Mouse (Mus musculus) limb, embryonic 13.5 days (tissue): ENCODE measurements around the gene Fcrl6. TPM values are rescaled to one million over a fixed set of nuclear protein-coding genes. Genes with fewer than 3 reads are reported as not detected.

Experiments used
- ATAC-seq: fragments of 200-750 bp; cut with Nextera tagmentation; 2 replicates; pipeline ENCODE4 v1.8.0; 2017; ENCODE audit warnings: low read depth, moderate number of reproducible peaks, moderate TSS enrichment; ENCODE audit not compliant: low FRiP score
- H3K27ac ChIP-seq: fragments of 300-500 bp; sonication (generic); 2 replicates; pipeline ENCODE4 v1.5.1; 2015; ENCODE audit warnings: inconsistent platforms, mild to moderate bottlenecking, moderate library complexity
- H3K27me3 ChIP-seq: fragments of 300-500 bp; sonication (generic); 2 replicates; pipeline ENCODE4 v1.6.1; 2015; ENCODE audit warnings: mild to moderate bottlenecking, inconsistent platforms
- H3K36me3 ChIP-seq: fragments of 300-500 bp; sonication (generic); 2 replicates; pipeline ENCODE4 v1.6.1; 2015; ENCODE audit warnings: inconsistent platforms, mild to moderate bottlenecking, moderate library complexity
- H3K4me1 ChIP-seq: fragments of 300-500 bp; sonication (generic); 2 replicates; pipeline ENCODE4 v1.6.1; 2015; ENCODE audit warnings: inconsistent platforms
- H3K4me2 ChIP-seq: fragments of 300-500 bp; sonication (generic); replicated peaks from 2 replicates; pipeline ENCODE4 v1.6.1; 2015; ENCODE audit warnings: inconsistent platforms, mild to moderate bottlenecking, moderate library complexity
- H3K4me3 ChIP-seq: fragments of 300-500 bp; sonication (generic); 2 replicates; pipeline ENCODE4 v1.5.1; 2015; ENCODE audit warnings: moderate library complexity, mild to moderate bottlenecking, inconsistent platforms
- H3K9ac ChIP-seq: fragments of 300-500 bp; sonication (generic); 2 replicates; pipeline ENCODE4 v1.6.1; 2015; ENCODE audit warnings: mild to moderate bottlenecking, inconsistent platforms
- H3K9me3 ChIP-seq: fragments of 300-500 bp; sonication (generic); 2 replicates; pipeline ENCODE4 v1.6.1; 2016; ENCODE audit warnings: inconsistent platforms
- WGBS: fragments of 180-500 bp; shearing (Covaris S2); methylation state at CpG from one replicate; pipeline ENCODE4 v1.1.7; 2015; 5-methylcytosine and 5-hydroxymethylcytosine counted together
- polyA plus RNA-seq: library from polyadenylated mRNA; unstranded; fragments of >200 nt; fragmentation: Nextera tagmentation; extraction: Ambion mirVana; gene quantifications from 2 replicates; pipeline ENCODE4 v1.2.1, GENCODE M21; 2015

Fcrl6 gene
- polyA plus RNA-seq, 1 experiment from 2014 or later, result 1.0 TPM

DNA sequence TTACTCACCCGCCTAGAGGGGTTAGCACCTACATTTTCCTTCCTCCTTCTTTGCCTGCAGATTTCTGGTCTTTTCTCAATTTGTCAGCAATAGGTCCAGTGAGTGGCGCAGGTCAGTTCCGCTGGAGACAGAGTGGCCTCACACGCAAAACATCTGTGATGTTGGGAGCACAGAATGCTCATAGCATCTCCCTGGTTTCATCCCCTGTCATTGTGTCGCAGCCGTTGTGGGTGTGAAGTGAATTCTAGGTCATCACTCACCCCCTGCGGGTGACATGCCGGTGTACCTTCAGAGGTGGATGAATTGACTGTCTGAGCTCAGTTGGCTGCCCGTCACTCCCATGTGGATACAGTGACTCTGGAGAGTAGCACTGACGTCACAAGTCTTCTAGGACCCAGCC is 9.0 kb upstream of the Fcrl6 start:
- Histone ChIP-seq H3K36me3 (no peaks in the 10 kb centered on the region), H3K27ac (no peak overlapping the region), H3K4me3 (no peak overlapping the region), H3K27me3 (peaks cover 3% of the 10 kb centered on the region; the same call in 1 of the 2 replicates), H3K4me1 (no peaks in the 10 kb centered on the region; the same call in 1 of the 2 replicates), H3K9me3 (no peaks in the 10 kb centered on the region), H3K9ac (no peak overlapping the region), H3K4me2 (no peak overlapping the region)
- no peak for ATAC-seq
- 81% methylated on average over 10 of the region's 10 CpGs for WGBS

DNA sequence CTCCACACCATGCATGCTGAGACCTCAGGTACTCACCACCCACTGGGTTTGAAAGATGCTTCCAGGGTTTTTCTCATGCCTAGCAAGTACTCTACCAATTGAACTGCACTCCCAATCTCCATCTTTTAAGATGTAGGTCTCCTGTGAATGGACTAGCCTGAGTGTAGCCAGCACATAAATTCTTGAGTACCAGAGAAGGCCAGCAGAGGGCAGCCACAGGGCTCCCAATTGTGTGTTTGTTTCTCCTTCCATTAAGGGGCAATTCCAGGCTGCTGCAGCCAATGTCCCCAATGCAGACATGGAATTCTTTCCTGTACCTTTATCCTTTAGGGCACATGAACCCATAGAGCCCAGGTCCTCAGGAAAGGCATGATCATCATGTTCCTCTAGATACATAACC is 7.9 kb downstream of the Fcrl6 start:
- Histone ChIP-seq H3K9me3 (no peaks in the 10 kb centered on the region), H3K4me3 (no peak overlapping the region), H3K27ac (no peak overlapping the region), H3K4me1 (no peaks in the 10 kb centered on the region), H3K27me3 (no peaks in the 10 kb centered on the region), H3K4me2 (no peak overlapping the region), H3K36me3 (no peaks in the 10 kb centered on the region), H3K9ac (no peak overlapping the region)
- 0 out of 2 replicates have a peak, but pooled peaks have one; percentile 36 for ATAC-seq

DNA sequence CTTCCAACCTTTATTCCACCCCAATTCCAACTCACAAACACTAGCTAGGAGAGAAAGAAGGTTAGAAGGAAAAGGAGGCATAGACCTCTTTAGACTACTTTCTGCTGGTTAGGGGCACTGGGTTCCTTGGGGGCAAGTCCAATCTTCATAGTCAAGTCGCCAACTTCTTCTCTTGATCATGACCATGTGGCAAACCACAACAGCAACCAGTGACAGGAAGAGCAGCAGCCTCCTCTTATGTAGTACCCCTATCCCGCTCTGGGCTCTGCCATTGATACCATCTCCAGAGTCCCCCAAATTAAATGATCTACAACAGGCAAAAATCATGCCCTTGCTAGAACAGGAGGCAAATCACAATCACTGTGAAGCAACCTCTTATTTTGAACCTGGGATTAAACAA is 8.4 kb downstream of the Fcrl6 start:
- Histone ChIP-seq H3K36me3 (no peaks in the 10 kb centered on the region), H3K4me1 (no peaks in the 10 kb centered on the region), H3K4me3 (no peak overlapping the region), H3K9ac (no peak overlapping the region), H3K9me3 (no peaks in the 10 kb centered on the region), H3K27me3 (no peaks in the 10 kb centered on the region), H3K4me2 (no peak overlapping the region), H3K27ac (no peak overlapping the region)
- no peak for ATAC-seq
- WGBS, result 81% methylated on average over 2 of the region's 2 CpGs

DNA sequence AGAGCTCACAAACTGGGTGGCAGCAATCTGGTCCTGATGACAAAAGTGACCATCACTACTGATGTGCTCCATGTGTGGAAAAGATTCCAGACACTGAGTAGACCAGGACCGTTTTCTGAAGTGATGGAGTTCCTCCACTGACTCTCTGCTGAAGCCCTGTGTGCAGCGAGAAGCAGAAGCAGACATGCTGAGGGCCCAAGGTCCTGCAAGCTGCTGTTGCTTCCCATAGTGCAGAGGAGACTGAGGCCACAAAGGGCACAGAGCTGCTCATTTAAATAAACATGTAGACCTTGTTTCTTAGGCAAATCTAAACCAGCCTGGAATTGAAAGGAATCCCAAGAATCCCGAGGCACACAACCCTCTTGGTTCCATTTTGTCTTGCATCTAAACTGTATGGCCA is 9.0 kb downstream of the Fcrl6 start:
- 68% methylated on average over 3 of the region's 3 CpGs for WGBS
- ATAC-seq, result no peak
- Histone ChIP-seq H3K27me3 (no peaks in the 10 kb centered on the region), H3K4me3 (no peak overlapping the region), H3K9ac (no peak overlapping the region), H3K27ac (no peak overlapping the region), H3K4me1 (no peaks in the 10 kb centered on the region), H3K4me2 (no peak overlapping the region), H3K36me3 (no peaks in the 10 kb centered on the region), H3K9me3 (no peaks in the 10 kb centered on the region)

DNA sequence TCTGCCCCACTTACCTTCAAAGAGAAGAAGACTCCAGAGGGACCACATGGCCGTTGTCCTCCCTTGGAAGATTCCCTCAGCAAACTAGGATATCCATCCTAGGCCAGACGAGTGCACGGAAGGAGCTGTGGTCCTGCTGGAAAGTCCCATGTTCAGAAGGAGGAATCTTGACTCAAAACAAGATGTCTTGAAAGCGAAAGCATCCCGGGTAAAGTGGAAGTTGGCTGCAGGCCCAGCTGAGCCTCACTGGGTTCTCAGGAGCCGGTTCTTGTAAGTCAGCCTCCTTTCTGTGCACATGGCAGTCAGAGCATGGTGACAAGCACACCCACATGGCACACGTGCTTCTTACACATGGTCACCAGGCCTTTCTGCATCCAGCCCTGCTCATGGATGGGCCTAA is 12.0 kb downstream of the Fcrl6 start, which contains the start of gene Slamf8:
Gene Slamf8 (minus strand): TSS at position 184 of the 400 bp plus-strand sequence.
- Histone ChIP-seq H3K4me1 (peaks cover 10% of the 10 kb centered on the region), H3K36me3 (no peaks in the 10 kb centered on the region), H3K4me2 (no peak within 1 kb of the TSS), H3K9me3 (no peaks in the 10 kb centered on the region), H3K27me3 (peaks cover 11% of the 10 kb centered on the region), H3K27ac (no peak within 1 kb of the TSS), H3K4me3 (no peak within 1 kb of the TSS), H3K9ac (no peak within 1 kb of the TSS)
- WGBS, result 79% methylated on average over 7 of the region's 7 CpGs
- ATAC-seq, result no peak

DNA sequence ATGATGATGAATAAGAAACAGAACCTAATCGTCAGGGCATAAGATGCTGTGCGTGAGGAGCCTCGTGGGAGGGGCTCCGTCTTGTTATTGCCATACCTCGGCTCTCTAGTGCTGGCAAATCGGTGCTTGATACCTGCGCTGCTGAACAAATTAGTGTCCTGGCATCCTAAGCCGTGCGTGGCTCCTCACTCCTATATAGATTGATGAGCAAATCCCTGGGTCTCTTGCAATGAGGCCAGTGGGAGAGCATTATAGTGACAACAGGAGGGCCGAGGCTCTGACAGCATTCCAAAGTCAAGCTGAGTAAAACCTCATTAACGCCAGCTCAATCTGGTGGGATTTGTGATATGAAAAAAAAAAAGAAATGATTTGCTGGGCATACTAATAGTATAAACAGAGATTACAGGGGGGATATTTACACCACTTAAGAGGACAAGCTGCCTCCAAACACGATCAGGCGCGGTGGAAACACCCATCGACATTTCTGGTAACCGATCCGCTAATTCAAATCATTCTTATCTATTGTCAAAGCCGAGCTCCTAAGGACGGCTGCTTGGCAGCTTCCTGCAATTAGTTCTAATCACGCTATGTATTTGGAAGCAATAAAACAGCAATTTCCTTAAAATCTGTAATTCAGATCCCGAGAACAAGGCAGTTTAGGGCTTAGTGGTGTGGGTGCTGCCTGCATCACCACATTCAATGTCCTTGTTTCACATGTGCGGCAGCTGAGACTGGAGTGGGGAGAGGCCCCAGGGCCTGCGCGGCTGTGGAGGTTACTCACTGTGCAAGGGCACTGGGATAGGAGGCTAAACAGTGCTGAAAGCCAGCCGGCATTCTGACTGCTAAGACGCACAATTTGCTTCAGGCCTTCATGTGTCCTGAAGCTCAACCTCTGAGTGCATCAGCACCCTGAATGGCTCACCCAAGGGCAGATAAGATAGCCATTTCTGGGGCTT is 16.5 kb downstream of the Fcrl6 start:
- Histone ChIP-seq H3K27me3 (peaks cover 31% of the 10 kb centered on the region), H3K27ac (no peak overlapping the region), H3K4me2 (no peak overlapping the region), H3K4me3 (no peak overlapping the region), H3K9me3 (no peaks in the 10 kb centered on the region), H3K4me1 (peaks cover 13% of the 10 kb centered on the region), H3K9ac (no peak overlapping the region), H3K36me3 (no peaks in the 10 kb centered on the region)
- ATAC-seq, result no peak
- WGBS, result 30% methylated on average over 26 of the region's 26 CpGs

DNA sequence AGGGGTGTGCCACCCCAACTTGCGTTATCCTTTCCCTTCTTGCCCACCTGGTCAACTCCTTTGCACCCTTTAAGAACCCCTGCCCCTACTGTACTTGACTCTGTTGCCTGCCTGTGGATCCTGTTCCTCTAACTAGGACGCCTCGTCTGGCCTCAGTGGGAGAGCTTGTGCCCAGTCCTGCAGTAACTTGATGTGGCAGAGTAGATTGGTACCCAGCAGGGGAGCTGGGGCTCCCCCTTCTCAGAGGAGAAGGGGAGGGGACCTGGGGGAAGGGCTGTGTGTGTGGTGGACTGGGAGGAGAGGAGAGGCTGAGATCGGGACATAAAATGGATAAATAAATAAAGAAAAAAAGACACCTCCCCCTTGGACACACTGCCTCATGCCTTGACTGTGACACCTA is 17.3 kb downstream of the Fcrl6 start:
- Histone ChIP-seq H3K27ac (no peak overlapping the region), H3K27me3 (peaks cover 31% of the 10 kb centered on the region), H3K4me1 (peaks cover 13% of the 10 kb centered on the region), H3K36me3 (no peaks in the 10 kb centered on the region), H3K4me2 (no peak overlapping the region), H3K9me3 (no peaks in the 10 kb centered on the region), H3K4me3 (no peak overlapping the region), H3K9ac (no peak overlapping the region)
- ATAC-seq, result no peak
- 42% methylated on average over 4 of the region's 4 CpGs for WGBS

DNA sequence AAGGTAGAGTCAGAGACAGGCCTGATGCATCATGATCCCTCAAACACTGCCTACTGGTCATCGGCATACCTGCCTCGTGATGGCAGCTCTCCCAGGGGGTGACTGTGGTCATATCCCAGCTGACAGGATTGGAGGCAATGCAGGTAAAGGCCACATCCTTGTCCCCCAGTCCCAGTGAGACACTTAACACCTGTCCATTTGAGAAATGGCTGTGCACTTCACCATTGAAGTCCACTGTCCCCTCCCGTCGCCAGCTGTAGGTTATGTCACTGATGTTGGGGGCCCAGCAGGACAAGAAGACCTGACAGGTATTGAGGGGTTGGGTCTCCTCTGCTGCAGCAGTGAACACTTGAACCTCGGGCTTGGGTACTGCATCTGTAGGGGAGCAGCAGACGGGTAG is 18.1 kb downstream of the Fcrl6 start:
- Histone ChIP-seq H3K4me2 (no peak overlapping the region), H3K4me3 (no peak overlapping the region)
- WGBS, result 80% methylated on average over 6 of the region's 6 CpGs

DNA sequence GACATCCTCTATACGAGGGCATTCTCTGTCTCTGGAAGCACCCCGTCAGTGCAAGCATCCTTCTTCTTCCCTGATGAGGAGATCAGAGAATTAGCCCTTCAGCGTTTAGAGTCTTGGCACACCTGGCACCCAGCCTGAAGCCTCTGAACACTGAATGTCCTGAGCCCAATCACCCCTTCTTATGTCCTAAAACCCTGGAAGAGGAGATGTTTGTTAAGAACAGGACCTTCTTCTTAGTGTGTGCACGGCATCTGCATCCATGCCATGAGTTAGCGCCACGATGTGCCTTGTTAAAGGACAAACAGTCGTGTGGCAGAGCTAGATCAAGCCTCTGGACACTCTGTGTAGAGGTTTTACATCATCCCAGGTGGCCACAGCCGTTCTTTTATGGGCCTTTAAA is 19.9 kb downstream of the Fcrl6 start:
- no peak overlapping the region for H3K4me2 ChIP-seq
- WGBS, result 56% methylated on average over 8 of the region's 8 CpGs
- no peaks in the 10 kb centered on the region for H3K36me3 ChIP-seq
- no peak overlapping the region for H3K9ac ChIP-seq
- peaks cover 13% of the 10 kb centered on the region for H3K4me1 ChIP-seq
- peaks cover 31% of the 10 kb centered on the region for H3K27me3 ChIP-seq
- H3K27ac ChIP-seq, result no peak overlapping the region
- H3K9me3 ChIP-seq, result no peaks in the 10 kb centered on the region
- no peak overlapping the region for H3K4me3 ChIP-seq
- no peak for ATAC-seq

More for the DNA sequence above, 18.1 kb downstream of the Fcrl6 start:
- Histone ChIP-seq H3K27me3 (peaks cover 31% of the 10 kb centered on the region), H3K9me3 (no peaks in the 10 kb centered on the region), H3K4me1 (peaks cover 13% of the 10 kb centered on the region), H3K9ac (no peak overlapping the region), H3K27ac (no peak overlapping the region), H3K36me3 (no peaks in the 10 kb centered on the region)
- ATAC-seq, result no peak

DNA sequence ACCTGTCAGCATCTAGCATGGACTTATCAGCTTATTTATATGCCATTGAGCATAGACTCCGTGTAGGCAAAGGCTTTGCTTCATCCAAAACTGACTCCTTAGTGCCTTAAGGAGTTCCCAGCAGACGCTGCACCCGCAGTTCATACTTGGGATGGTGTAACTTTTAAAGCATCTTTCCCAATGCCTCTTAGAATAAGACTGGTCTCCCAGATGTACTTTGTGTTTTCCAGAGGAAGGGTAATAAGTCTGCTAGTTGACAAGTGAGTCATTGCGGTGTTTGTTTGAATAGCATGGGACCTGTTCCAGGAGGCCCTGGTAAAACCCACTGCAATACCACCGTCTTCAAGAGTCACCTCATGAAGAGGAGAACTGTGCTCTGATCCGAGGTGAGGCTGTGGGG is 22.2 kb downstream of the Fcrl6 start:
- H3K4me1 ChIP-seq, result 0 out of 2 replicates have a peak, but pooled peaks cover 3% of the 10 kb centered on the region
- no peaks in the 10 kb centered on the region for H3K9me3 ChIP-seq
- ATAC-seq, result no peak
- H3K27me3 ChIP-seq, result peaks cover 18% of the 10 kb centered on the region
- no peak overlapping the region for H3K27ac ChIP-seq
- no peak overlapping the region for H3K4me2 ChIP-seq
- no peak overlapping the region for H3K4me3 ChIP-seq
- no peaks in the 10 kb centered on the region for H3K36me3 ChIP-seq
- WGBS, result 65% methylated on average over 6 of the region's 6 CpGs
- H3K9ac ChIP-seq, result no peak overlapping the region

DNA sequence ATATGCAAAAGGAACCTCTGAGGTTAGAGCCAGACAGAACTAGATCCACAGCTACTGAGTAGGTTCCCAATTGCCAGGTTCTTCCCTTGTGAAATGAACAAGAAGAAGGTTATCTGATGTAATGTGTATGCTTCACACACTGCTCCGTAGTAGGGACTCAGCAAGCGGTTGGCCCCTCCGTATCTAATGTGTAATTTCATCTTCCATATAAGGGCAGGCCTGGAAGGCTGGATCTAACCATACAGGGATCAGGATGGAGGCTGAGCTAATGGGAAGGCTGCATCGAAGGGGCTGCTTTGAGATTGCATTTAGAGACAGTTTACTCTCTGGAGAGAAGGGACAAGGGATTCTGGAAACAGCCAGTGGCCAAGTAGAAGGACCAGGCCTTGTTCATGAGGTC is 34.6 kb downstream of the Fcrl6 start:
- Histone ChIP-seq H3K4me1 (peaks cover 12% of the 10 kb centered on the region; the same call in 1 of the 2 replicates), H3K9me3 (no peaks in the 10 kb centered on the region), H3K36me3 (no peaks in the 10 kb centered on the region), H3K27ac (no peak overlapping the region), H3K4me2 (no peak overlapping the region), H3K27me3 (peaks cover 15% of the 10 kb centered on the region; the same call in 1 of the 2 replicates), H3K9ac (no peak overlapping the region), H3K4me3 (no peak overlapping the region)
- 62% methylated on average over 4 of the region's 4 CpGs for WGBS
- no peak for ATAC-seq

DNA sequence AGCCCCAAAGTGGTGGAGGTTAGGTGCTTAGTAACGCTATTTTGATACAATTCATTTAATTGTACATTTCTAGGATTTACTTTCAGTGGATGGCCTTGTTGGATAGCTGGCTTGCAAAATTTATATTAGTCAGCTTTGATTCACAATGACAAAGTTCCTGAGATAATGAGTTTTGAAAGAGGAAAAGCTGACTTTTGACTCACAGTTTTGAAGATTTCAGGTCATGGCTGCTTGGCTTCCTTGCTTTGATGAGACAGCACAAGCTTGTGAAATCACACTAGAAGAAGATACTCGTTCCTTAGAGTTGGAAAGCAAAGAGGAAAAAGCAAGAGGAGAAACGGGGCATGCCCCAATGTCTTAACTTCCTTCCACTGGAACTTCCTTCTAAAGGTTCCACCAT is 36.2 kb downstream of the Fcrl6 start:
- no peaks in the 10 kb centered on the region for H3K36me3 ChIP-seq
- peaks cover 21% of the 10 kb centered on the region for H3K4me1 ChIP-seq
- no peak overlapping the region for H3K27ac ChIP-seq
- WGBS, result 65% methylated on average over 3 of the region's 3 CpGs
- no peak overlapping the region for H3K9ac ChIP-seq
- ATAC-seq, result no peak
- peaks cover 27% of the 10 kb centered on the region for H3K27me3 ChIP-seq
- H3K4me2 ChIP-seq, result no peak overlapping the region
- H3K4me3 ChIP-seq, result no peak overlapping the region
- no peaks in the 10 kb centered on the region for H3K9me3 ChIP-seq
